Mouse (Mus musculus) spleen, adult 12 weeks (tissue): Measurements from ENCODE around the gene Shisa7.
"Not testable (repeated sequence)": the region's sequence is repeated elsewhere in the genome, so short reads cannot be mapped to it uniquely, and the experiment has no call there.

ENCODE experiments used
- DNase-seq: peaks from one replicate; pipeline ENCODE4 v3.0.0; 2022; ENCODE audit warnings: low spot score

The Shisa7 gene

GRCm38 (mm10) chr7:4794631-4795168, 49.8 kb downstream of the Shisa7 start:
- no peak for DNase-seq

- DNase-seq, result no peak
Observed at GRCm38 (mm10) chr7:4793674-4794073, 50.8 kb downstream of the Shisa7 start.

GRCm38 (mm10) chr7:4793248-4793647, 51.2 kb downstream of the Shisa7 start:
- not testable (repeated sequence) for DNase-seq

- DNase-seq, result peak; percentile 86
Observed at GRCm38 (mm10) chr7:4792278-4793212, 52.0 kb downstream of the Shisa7 start, which contains the start of gene Rpl28. Rpl28 (plus strand) TSS chr7:4792874.

GRCm38 (mm10) chr7:4789436-4789935, 55.0 kb downstream of the Shisa7 start, which contains the start of gene Tmem238:
Tmem238 (minus strand) TSS chr7:4789656.
- DNase-seq, result peak; percentile 47

GRCm38 (mm10) chr7:4788499-4789435, 55.7 kb downstream of the Shisa7 start:
- DNase-seq, result peak; percentile 48

GRCm38 (mm10) chr7:4783667-4784268, 60.7 kb downstream of the Shisa7 start:
- DNase-seq, result no peak

- no peak for DNase-seq
Observed at GRCm38 (mm10) chr7:4782759-4783158, 61.7 kb downstream of the Shisa7 start, which contains the start of the genes Il11 and Tmem190. Il11 (minus strand) TSS chr7:4782859. Tmem190 (plus strand) TSS chr7:4782937.

- no peak for DNase-seq
Observed at GRCm38 (mm10) chr7:4782130-4782529, 62.4 kb downstream of the Shisa7 start.

GRCm38 (mm10) chr7:4779921-4780320, 64.6 kb downstream of the Shisa7 start:
- no peak for DNase-seq

GRCm38 (mm10) chr7:4777851-4778637, 66.5 kb downstream of the Shisa7 start:
- DNase-seq, result no peak

GRCm38 (mm10) chr7:4776861-4777830, 67.3 kb downstream of the Shisa7 start:
- no peak for DNase-seq

- no peak for DNase-seq
Observed at GRCm38 (mm10) chr7:4776131-4776530, 68.4 kb downstream of the Shisa7 start.
